Mouse (Mus musculus) CH12.LX (cell line): ENCODE measurements at regions not wholly inside any gene's neighbourhood (a gene's known extent, or its start where the extent isn't known, plus 50 kb on each side); places are given as distances from the start of the nearest gene placed in this dataset.

ENCODE experiments used
- DNase-seq: peaks from one replicate; pipeline ENCODE4 v3.0.0-alpha.2; 2013; ENCODE audit errors: extremely low read depth
- H3K27ac ChIP-seq: 2 replicates; pipeline ENCODE4 v1.5.1; 2012; ENCODE audit warnings: low read depth, mild to moderate bottlenecking, control low read depth, moderate library complexity; ENCODE audit not compliant: insufficient read depth
- H3K27me3 ChIP-seq: replicated peaks from 2 replicates; pipeline ENCODE3; 2012; ENCODE audit warnings: inconsistent platforms
- H3K36me3 ChIP-seq, 2 experiments: replicated peaks in 1 of 2; 2 replicates each; pipeline versions ENCODE3 to v1.6.1; 2012; ENCODE audit warnings: inconsistent platforms in 1 of 2, low read length in 1 of 2, mild to moderate bottlenecking in 1 of 2, mixed read lengths in 1 of 2, moderate library complexity in 1 of 2; ENCODE audit not compliant: control insufficient read depth in 1 of 2, insufficient read depth in 1 of 2
- H3K4me1 ChIP-seq, 2 experiments: 2 replicates each; pipeline ENCODE4 v1.6.1; 2012; ENCODE audit warnings: inconsistent platforms in 1 of 2, moderate library complexity in 1 of 2; ENCODE audit not compliant: insufficient read depth in 2 of 2, control insufficient read depth in 1 of 2
- H3K4me2 ChIP-seq: 2 replicates; pipeline ENCODE4 v1.6.1; 2012; ENCODE audit warnings: low read depth, mild to moderate bottlenecking, control low read depth; ENCODE audit not compliant: poor library complexity, insufficient read depth, severe bottlenecking
- H3K4me3 ChIP-seq, 3 experiments: fragments of 150-350 bp in 1 of 3; sonication (generic) in 1 of 3; replicated peaks in 1 of 3; 2 replicates each; pipeline versions ENCODE3 to v1.5.1; 2011 to 2012; ENCODE audit warnings: low read depth in 2 of 3, low read length in 2 of 3, mild to moderate bottlenecking in 2 of 3, moderate library complexity in 2 of 3, control low read depth in 1 of 3, improper control_type of control experiment in 1 of 3, inconsistent platforms in 1 of 3, mixed read lengths in 1 of 3; ENCODE audit not compliant: poor library complexity in 1 of 3
- H3K79me2 ChIP-seq: replicated peaks from 2 replicates; pipeline ENCODE4 v1.6.1; 2012; ENCODE audit warnings: mild to moderate bottlenecking, moderate library complexity; ENCODE audit not compliant: control insufficient read depth, poor library complexity, insufficient read depth, severe bottlenecking; ENCODE audit errors: extremely low read depth
- H3K9ac ChIP-seq: 2 replicates; pipeline ENCODE4 v1.6.1; 2012; ENCODE audit warnings: low read depth, mild to moderate bottlenecking, control low read depth, moderate library complexity; ENCODE audit not compliant: insufficient read depth
- H3K9me3 ChIP-seq: replicated peaks from 2 replicates; pipeline ENCODE3; 2012; ENCODE audit warnings: low read length, inconsistent platforms, mixed read lengths
- CTCF ChIP-seq, 2 experiments: IDR thresholded peaks in 1 of 2; conservative IDR thresholded peaks in 1 of 2; 2 replicates each; pipeline ENCODE4 v1.5.1; 2011 to 2012; ENCODE audit warnings: low read depth in 2 of 2, low read length in 2 of 2, improper control_type of control experiment in 1 of 2, inconsistent platforms in 1 of 2, mild to moderate bottlenecking in 1 of 2, moderate library complexity in 1 of 2
- ETS1 ChIP-seq: conservative IDR thresholded peaks from 2 replicates; pipeline ENCODE4 v1.6.1; 2012; ENCODE audit warnings: low read depth, mild to moderate bottlenecking, inconsistent platforms, low read length, improper control_type of control experiment, moderate library complexity
- HCFC1 ChIP-seq: IDR thresholded peaks from 2 replicates; pipeline ENCODE4 v1.6.1; 2012; ENCODE audit warnings: low read depth, mild to moderate bottlenecking, inconsistent platforms, low read length, improper control_type of control experiment
- MAFK ChIP-seq: IDR thresholded peaks from 2 replicates; pipeline ENCODE4 v1.6.1; 2011; ENCODE audit warnings: low read length, improper control_type of control experiment; ENCODE audit not compliant: insufficient replicate concordance
- MXI1 ChIP-seq: IDR thresholded peaks from 2 replicates; pipeline ENCODE4 v1.6.1; 2011; ENCODE audit warnings: mild to moderate bottlenecking, low read depth, low read length, improper control_type of control experiment
- MYC ChIP-seq: IDR thresholded peaks from 2 replicates; pipeline ENCODE4 v1.6.1; 2011; ENCODE audit warnings: low read depth, mild to moderate bottlenecking, improper control_type of control experiment, low read length
- NELFE ChIP-seq: IDR thresholded peaks from 2 replicates; pipeline ENCODE4 v1.6.1; 2011; ENCODE audit warnings: low read depth, low read length, improper control_type of control experiment
- NRF1 ChIP-seq: IDR thresholded peaks from 2 replicates; pipeline ENCODE4 v1.6.1; 2014; ENCODE audit warnings: low read depth, mild to moderate bottlenecking, inconsistent platforms, low read length, improper control_type of control experiment, moderate library complexity
- POLR2A ChIP-seq: IDR thresholded peaks from 2 replicates; pipeline ENCODE4 v1.6.1; 2011; ENCODE audit warnings: low read depth, mild to moderate bottlenecking, improper control_type of control experiment, low read length
- SMC3 ChIP-seq: IDR thresholded peaks from 2 replicates; pipeline ENCODE4 v1.6.1; 2011; ENCODE audit warnings: low read depth, low read length, improper control_type of control experiment
- TBP ChIP-seq: conservative IDR thresholded peaks from 2 replicates; pipeline ENCODE4 v1.6.1; 2011; ENCODE audit warnings: low read depth, low read length, improper control_type of control experiment
- USF1 ChIP-seq: IDR thresholded peaks from 2 replicates; pipeline ENCODE4 v1.6.1; 2014; ENCODE audit warnings: low read depth, mild to moderate bottlenecking, inconsistent platforms, low read length, improper control_type of control experiment
- ZNF384 ChIP-seq: IDR thresholded peaks from 2 replicates; pipeline ENCODE4 v1.6.1; 2012; ENCODE audit warnings: low read depth, low read length, improper control_type of control experiment, inconsistent platforms
- dilution Hi-C: fragments of 300-500 bp; cut with MboI; formaldehyde crosslinking; loops from 2 replicates; pipeline ENCODE4 v1.14.3; 2020; ENCODE audit warnings: low sequenced_read_pairs; ENCODE audit not compliant: extremely low pct_unique_long_range_greater_than_20kb, extremely low pct_ligation_motif_present
- in situ Hi-C: fragments of 300-500 bp; cut with MboI; formaldehyde crosslinking; loops from 3 replicates; pipeline ENCODE4 v1.14.3; 2019; ENCODE audit warnings: low sequenced_read_pairs, low pct_ligation_motif_present, low pct_unique_long_range_greater_than_20kb, mixed read lengths

GRCm38 (mm10) chr12:52379245-52379644, 124.5 kb upstream of the Arhgap5 start (continued):
- TF ChIP-seq HCFC1 (no peak), MAFK (no peak), NRF1 (no peak), USF1 (no peak)

DNA sequence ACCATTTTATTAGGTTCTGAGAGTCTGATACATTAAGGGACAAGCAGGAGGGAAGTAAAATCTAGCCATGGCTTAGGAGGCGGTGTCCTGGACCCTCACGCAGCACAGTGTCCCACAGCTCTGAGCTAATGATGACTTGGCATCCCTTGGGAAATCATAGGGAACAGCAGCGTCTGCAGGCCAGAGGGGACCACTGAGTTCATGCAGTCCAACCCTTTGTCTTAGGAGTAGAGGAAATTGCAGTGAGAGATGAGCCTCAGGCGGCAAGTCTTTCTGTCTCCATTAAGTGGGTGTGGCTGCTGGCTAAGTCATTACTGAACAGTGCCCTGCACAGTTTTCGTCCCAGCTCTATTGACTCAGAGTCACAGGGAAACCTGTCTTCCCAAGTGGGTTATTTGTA, 123.8 kb upstream of the Arhgap5 start:
- TF ChIP-seq ZNF384, result no peak
- TF ChIP-seq TBP, result no peak
- no peak for TF ChIP-seq NELFE
- no peak for TF ChIP-seq CTCF (conservative IDR thresholded peaks at IDR 0.05 in 1 of 2, IDR thresholded peaks at IDR 0.05 in 1 of 2; ENCODE audit: low read depth in 2 of 2, low read length in 2 of 2)
- TF ChIP-seq NRF1, result no peak
- TF ChIP-seq POLR2A, result no peak
- no peak for TF ChIP-seq SMC3
- TF ChIP-seq MYC, result no peak
- Histone ChIP-seq H3K9ac (no peak overlapping the region), H3K4me2 (no peak overlapping the region), H3K79me2 (no peaks in the 10 kb centered on the region), H3K9me3 (no peaks in the 10 kb centered on the region), H3K27me3 (no peaks in the 10 kb centered on the region), H3K4me1 (peaks cover 0 to 12% of the 10 kb centered on the region in 2 experiments; a peak in 2 of 4 replicates), H3K4me3 (no peak overlapping the region), H3K27ac (no peak overlapping the region), H3K36me3 (no peaks in the 10 kb centered on the region)
- no peak for DNase-seq
- in situ Hi-C loops, result loop anchor here (25.0 kb wide), 1 partner anchor 232 kb away; no protein-coding TSS in a partner anchor
- dilution Hi-C loops, result no loop called here

DNA sequence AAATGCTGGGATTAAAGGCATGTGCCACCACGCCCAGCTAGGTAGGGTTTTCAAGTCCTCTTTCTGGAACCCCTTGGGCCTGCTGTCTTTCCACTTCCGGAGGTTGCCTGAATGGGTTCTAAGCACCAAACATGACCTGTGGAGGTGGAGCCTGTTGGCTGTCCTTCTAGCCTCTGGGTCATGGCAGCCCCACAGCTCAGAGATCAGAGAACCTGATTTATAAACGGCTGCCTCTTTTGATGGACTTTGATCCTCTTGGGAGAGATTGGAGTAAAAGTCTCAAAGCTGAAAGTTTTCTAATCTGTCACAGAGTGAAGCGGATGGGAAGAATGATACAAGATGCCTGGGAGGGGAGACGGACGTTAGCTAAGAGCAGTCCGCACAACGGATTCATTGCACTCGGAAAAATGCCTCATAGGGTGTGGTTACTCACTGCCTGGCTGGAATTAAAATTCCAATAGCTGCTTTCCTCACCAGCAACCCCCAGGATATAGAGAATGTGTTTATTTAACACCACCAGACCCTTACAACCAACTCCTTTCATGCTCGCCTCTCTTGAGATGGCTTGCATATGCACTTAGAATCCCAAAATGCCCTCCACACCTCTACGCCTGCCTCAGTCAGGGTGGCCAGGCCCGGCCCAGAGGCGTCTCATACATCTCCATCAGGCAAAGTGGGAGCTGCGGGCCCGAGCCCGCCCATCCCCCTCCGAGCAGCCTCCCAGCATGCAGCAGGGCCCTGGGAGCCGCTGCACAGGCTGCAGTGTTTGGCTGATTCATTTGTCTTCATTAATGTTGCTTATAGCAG, 122.4 kb upstream of the Arhgap5 start:
- H3K27me3 ChIP-seq, result no peaks in the 10 kb centered on the region
- H3K4me3 ChIP-seq, result no peak overlapping the region
- TF ChIP-seq MXI1, result no peak
- no peak for TF ChIP-seq ETS1
- no peak for TF ChIP-seq TBP
- peaks cover 0 to 12% of the 10 kb centered on the region in 2 experiments; a peak in 2 of 4 replicates for H3K4me1 ChIP-seq
- H3K79me2 ChIP-seq, result no peaks in the 10 kb centered on the region
- dilution Hi-C loops (no loop called here), in situ Hi-C loops (loop anchor here (25.0 kb wide), 1 partner anchor 231 kb away; no protein-coding TSS in a partner anchor)
- H3K9me3 ChIP-seq, result no peaks in the 10 kb centered on the region
- no peak overlapping the region for H3K27ac ChIP-seq
- no peak for DNase-seq
- H3K4me2 ChIP-seq, result no peak overlapping the region
- no peak overlapping the region for H3K9ac ChIP-seq
- no peaks in the 10 kb centered on the region for H3K36me3 ChIP-seq
